Mouse (Mus musculus) forebrain, embryonic 11.5 days (tissue): ENCODE results near the gene Lmx1b. TPM values are rescaled to one million over a fixed set of nuclear protein-coding genes. Genes with fewer than 3 reads are reported as not detected.

Source experiments
- ATAC-seq: fragments of 200-750 bp; cut with Nextera tagmentation; replicated peaks from 2 replicates; pipeline ENCODE4 v1.8.0; 2017; ENCODE audit warnings: moderate TSS enrichment; ENCODE audit not compliant: low FRiP score
- DNase-seq: peaks from one replicate; pipeline ENCODE4 v3.0.0-alpha.2; 2017; ENCODE audit warnings: low spot score
- H3K27ac ChIP-seq: fragments of 300-500 bp; sonication (generic); 2 replicates; pipeline ENCODE4 v1.5.1; 2014; ENCODE audit warnings: low read depth, low read length
- H3K27me3 ChIP-seq: fragments of 300-500 bp; sonication (generic); 2 replicates; pipeline ENCODE4 v1.6.1; 2014; ENCODE audit warnings: mild to moderate bottlenecking, low read length, mixed read lengths; ENCODE audit not compliant: control insufficient read depth, insufficient read depth
- H3K36me3 ChIP-seq: fragments of 300-500 bp; sonication (generic); 2 replicates; pipeline ENCODE4 v1.6.1; 2014; ENCODE audit warnings: mild to moderate bottlenecking, low read length, moderate library complexity, mixed read lengths; ENCODE audit not compliant: control insufficient read depth, insufficient read depth
- H3K4me1 ChIP-seq: fragments of 300-500 bp; sonication (generic); replicated peaks from 2 replicates; pipeline ENCODE4 v1.6.1; 2014; ENCODE audit warnings: low read length, mixed read lengths; ENCODE audit not compliant: control insufficient read depth, insufficient read depth
- H3K4me2 ChIP-seq: fragments of 300-500 bp; sonication (generic); 2 replicates; pipeline ENCODE4 v1.6.1; 2014; ENCODE audit warnings: low read depth, mild to moderate bottlenecking, low read length, moderate library complexity, mixed read lengths; ENCODE audit not compliant: severe bottlenecking
- H3K4me3 ChIP-seq: fragments of 300-500 bp; sonication (generic); 2 replicates; pipeline ENCODE4 v1.5.1; 2014; ENCODE audit warnings: low read depth, low read length
- H3K9ac ChIP-seq: fragments of 300-500 bp; sonication (generic); 2 replicates; pipeline ENCODE4 v1.6.1; 2014; ENCODE audit warnings: low read length
- H3K9me3 ChIP-seq: fragments of 300-500 bp; sonication (generic); 2 replicates; pipeline ENCODE4 v1.6.1; 2016; ENCODE audit warnings: low read length, mixed read lengths; ENCODE audit not compliant: control insufficient read depth
- WGBS: fragments of 180-500 bp; shearing (Covaris S2); extraction: QIAGEN DNeasy Blood & Tissue Kit; methylation state at CpG from one replicate; pipeline ENCODE4 v1.1.7; 2014; 5-methylcytosine and 5-hydroxymethylcytosine counted together
- polyA plus RNA-seq: library from polyadenylated mRNA; unstranded; fragments of >200 nt; fragmentation: Nextera tagmentation; extraction: Ambion mirVana; gene quantifications from 2 replicates; pipeline ENCODE4 v1.2.1, GENCODE M21; 2014

Lmx1b gene
- polyA plus RNA-seq, 1 experiment from 2014 or later = 1.0 TPM

DNA sequence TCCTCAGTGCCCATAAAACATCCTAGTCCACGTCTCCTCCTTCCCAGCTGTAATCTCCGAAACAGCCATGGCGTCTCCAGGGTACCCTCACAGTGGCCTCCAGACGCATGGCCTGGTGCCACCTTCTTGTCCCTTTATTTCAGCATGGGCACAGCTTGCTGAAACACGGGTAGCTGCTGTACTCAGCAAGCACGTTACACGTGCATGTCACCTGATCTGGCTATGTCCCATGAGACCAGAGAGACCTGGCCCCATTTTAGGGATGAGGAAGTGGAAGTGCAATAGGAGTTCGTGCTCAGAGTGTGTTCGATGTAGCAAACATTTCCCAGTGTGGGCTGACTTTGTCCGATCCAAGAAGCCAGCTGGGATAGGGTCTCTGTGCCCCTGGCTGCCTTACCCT lies 70.6 kb downstream of the Lmx1b start:
- H3K9ac ChIP-seq = no peak overlapping the region
- H3K4me2 ChIP-seq = no peak overlapping the region
- ATAC-seq = no peak
- no peak overlapping the region for H3K4me3 ChIP-seq
- H3K4me1 ChIP-seq = no peaks in the 10 kb centered on the region
- no peak for DNase-seq
- peaks cover 63% of the 10 kb centered on the region for H3K27me3 ChIP-seq
- no peak overlapping the region for H3K27ac ChIP-seq
- no peaks in the 10 kb centered on the region for H3K36me3 ChIP-seq
- H3K9me3 ChIP-seq = no peaks in the 10 kb centered on the region
- whole genome bisulfite sequencing = 81% methylated on average over 10 of the region's 10 CpGs

GRCm38 (mm10) chr2:33569240-33569639 lies 71.1 kb downstream of the Lmx1b start:
- H3K9ac ChIP-seq = no peak overlapping the region
- no peak for ATAC-seq
- no peak overlapping the region for H3K27ac ChIP-seq
- no peak overlapping the region for H3K4me3 ChIP-seq
- peak; percentile 75 for DNase-seq
- H3K27me3 ChIP-seq = peaks cover 60% of the 10 kb centered on the region
- no peaks in the 10 kb centered on the region for H3K4me1 ChIP-seq
- H3K9me3 ChIP-seq = no peaks in the 10 kb centered on the region
- WGBS = 33% methylated on average over 9 of the region's 9 CpGs
- no peak overlapping the region for H3K4me2 ChIP-seq
- no peaks in the 10 kb centered on the region for H3K36me3 ChIP-seq

- Histone ChIP-seq H3K4me2 (no peak overlapping the region), H3K4me3 (no peak overlapping the region), H3K9me3 (no peaks in the 10 kb centered on the region), H3K36me3 (no peaks in the 10 kb centered on the region), H3K9ac (no peak overlapping the region), H3K27me3 (peaks cover 40% of the 10 kb centered on the region), H3K4me1 (no peaks in the 10 kb centered on the region), H3K27ac (no peak overlapping the region)
- DNase-seq = no peak
- WGBS = 60% methylated on average over 4 of the region's 4 CpGs
- no peak for ATAC-seq
These were observed 74.4 kb downstream of the Lmx1b start for GRCm38 (mm10) chr2:33565886-33566285.

GRCm38 (mm10) chr2:33564748-33565147 lies 75.6 kb downstream of the Lmx1b start:
- WGBS = 87% methylated on average over 9 of the region's 9 CpGs
- no peak for ATAC-seq

GRCm38 (mm10) chr2:33559752-33560151 lies 80.6 kb downstream of the Lmx1b start:
- no peak overlapping the region for H3K4me2 ChIP-seq
- DNase-seq (peak; percentile 88), ATAC-seq (0 out of 2 replicates have a peak, but pooled peaks have one; percentile 33)
- 9% methylated on average over 6 of the region's 6 CpGs for WGBS
- H3K27ac ChIP-seq = no peak overlapping the region
- H3K36me3 ChIP-seq = no peaks in the 10 kb centered on the region
- H3K9me3 ChIP-seq = no peaks in the 10 kb centered on the region
- H3K4me1 ChIP-seq = no peaks in the 10 kb centered on the region
- H3K9ac ChIP-seq = no peak overlapping the region
- H3K4me3 ChIP-seq = no peak overlapping the region
- H3K27me3 ChIP-seq = peaks cover 5% of the 10 kb centered on the region

More at GRCm38 (mm10) chr2:33564748-33565147, 75.6 kb downstream of the Lmx1b start:
- no peak overlapping the region for H3K4me3 ChIP-seq
- no peaks in the 10 kb centered on the region for H3K36me3 ChIP-seq
- H3K27ac ChIP-seq = no peak overlapping the region
- peaks cover 28% of the 10 kb centered on the region for H3K27me3 ChIP-seq
- no peak overlapping the region for H3K4me2 ChIP-seq
- no peaks in the 10 kb centered on the region for H3K9me3 ChIP-seq
- H3K4me1 ChIP-seq = no peaks in the 10 kb centered on the region
- no peak for DNase-seq
- no peak overlapping the region for H3K9ac ChIP-seq

DNA sequence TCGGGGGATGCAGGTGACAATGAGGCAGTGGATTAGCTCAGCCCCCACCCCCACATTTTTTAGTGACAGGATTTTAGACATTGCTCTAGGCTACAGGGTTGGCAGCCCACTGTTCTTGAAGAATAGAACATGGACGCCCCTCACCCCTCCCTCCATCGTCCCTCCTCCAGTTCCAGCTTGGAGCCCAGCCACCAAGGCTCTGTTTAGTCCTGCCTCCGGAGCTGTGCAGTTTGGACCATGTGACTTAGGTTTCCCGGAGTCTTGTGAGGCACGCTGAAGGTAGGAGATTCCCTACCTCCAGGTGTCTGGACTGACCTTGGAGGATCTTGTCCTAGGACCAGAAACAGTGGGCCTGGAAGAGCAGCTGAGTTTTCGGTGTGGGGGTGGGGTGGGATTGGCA lies 81.0 kb downstream of the Lmx1b start:
- ATAC-seq (no peak), DNase-seq (no peak)
- Histone ChIP-seq H3K27me3 (peaks cover 4% of the 10 kb centered on the region; the same call in 1 of the 2 replicates), H3K36me3 (no peaks in the 10 kb centered on the region), H3K4me3 (no peak overlapping the region), H3K4me2 (no peak overlapping the region), H3K9me3 (no peaks in the 10 kb centered on the region), H3K27ac (no peak overlapping the region), H3K9ac (no peak overlapping the region), H3K4me1 (no peaks in the 10 kb centered on the region)
- WGBS = 26% methylated on average over 7 of the region's 7 CpGs

DNA sequence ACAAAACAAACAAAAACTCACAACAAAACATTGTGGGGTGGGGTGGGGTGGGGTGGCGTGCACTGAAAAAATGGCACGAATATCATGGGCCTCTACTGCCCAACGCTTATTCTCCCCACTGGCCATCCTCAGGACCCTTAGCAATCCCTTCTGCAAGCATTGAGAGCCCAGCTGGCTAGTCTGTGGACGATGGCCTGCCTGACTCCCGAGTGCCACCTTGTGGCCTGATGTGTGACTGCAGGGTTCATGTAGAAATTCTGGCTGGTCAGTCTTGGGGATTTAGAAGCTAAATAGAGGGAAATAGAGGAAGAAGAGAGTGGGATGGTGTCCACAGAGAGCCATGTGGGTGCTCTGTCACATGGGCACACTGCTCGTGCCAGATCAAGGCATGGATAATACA lies 82.1 kb downstream of the Lmx1b start:
- no peak overlapping the region for H3K27ac ChIP-seq
- H3K4me3 ChIP-seq = no peak overlapping the region
- ATAC-seq (no peak), DNase-seq (peak; percentile 87)
- H3K27me3 ChIP-seq = peaks cover 4% of the 10 kb centered on the region; the same call in 1 of the 2 replicates
- H3K36me3 ChIP-seq = no peaks in the 10 kb centered on the region
- no peaks in the 10 kb centered on the region for H3K4me1 ChIP-seq
- H3K9ac ChIP-seq = no peak overlapping the region
- 7% methylated on average over 6 of the region's 6 CpGs for WGBS
- H3K4me2 ChIP-seq = no peak overlapping the region
- H3K9me3 ChIP-seq = no peaks in the 10 kb centered on the region

- no peak overlapping the region for H3K27ac ChIP-seq
- WGBS = 77% methylated on average over 8 of the region's 8 CpGs
- ATAC-seq = no peak
- H3K9ac ChIP-seq = no peak overlapping the region
- no peak overlapping the region for H3K4me2 ChIP-seq
- H3K36me3 ChIP-seq = no peaks in the 10 kb centered on the region
- no peaks in the 10 kb centered on the region for H3K4me1 ChIP-seq
- H3K9me3 ChIP-seq = no peaks in the 10 kb centered on the region
- H3K4me3 ChIP-seq = no peak overlapping the region
- peaks cover 2% of the 10 kb centered on the region; the same call in 1 of the 2 replicates for H3K27me3 ChIP-seq
- DNase-seq = no peak
These were observed 84.7 kb downstream of the Lmx1b start for GRCm38 (mm10) chr2:33555573-33555972.

DNA sequence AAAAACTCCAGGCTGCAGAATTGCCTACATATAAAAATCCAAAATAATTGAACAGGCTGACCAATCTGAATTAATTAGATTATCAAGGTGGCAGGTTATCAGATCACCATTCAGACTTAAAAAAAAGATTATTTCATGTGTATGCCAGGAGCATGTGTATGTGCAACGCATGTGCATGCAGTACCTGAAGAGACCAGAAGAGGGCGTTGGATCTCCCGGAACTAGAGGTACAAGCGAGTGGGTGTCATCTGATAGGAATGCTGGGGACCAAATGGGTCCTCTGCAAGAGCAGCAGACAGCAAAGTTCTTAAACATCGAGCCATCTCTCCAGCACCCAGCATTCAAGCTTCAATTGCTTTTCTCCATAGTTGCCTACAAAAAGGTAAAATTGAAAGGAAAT lies 87.6 kb downstream of the Lmx1b start:
- no peaks in the 10 kb centered on the region for H3K9me3 ChIP-seq
- DNase-seq (no peak), ATAC-seq (no peak)
- 59% methylated on average over 5 of the region's 5 CpGs for WGBS
- H3K4me2 ChIP-seq = no peak overlapping the region
- H3K9ac ChIP-seq = no peak overlapping the region
- H3K27me3 ChIP-seq = no peaks in the 10 kb centered on the region
- H3K4me3 ChIP-seq = no peak overlapping the region
- H3K36me3 ChIP-seq = no peaks in the 10 kb centered on the region
- H3K4me1 ChIP-seq = no peaks in the 10 kb centered on the region
- no peak overlapping the region for H3K27ac ChIP-seq
